16 mouse cellular contexts compared by ENCODE assay signal in the genomic region with DNA sequence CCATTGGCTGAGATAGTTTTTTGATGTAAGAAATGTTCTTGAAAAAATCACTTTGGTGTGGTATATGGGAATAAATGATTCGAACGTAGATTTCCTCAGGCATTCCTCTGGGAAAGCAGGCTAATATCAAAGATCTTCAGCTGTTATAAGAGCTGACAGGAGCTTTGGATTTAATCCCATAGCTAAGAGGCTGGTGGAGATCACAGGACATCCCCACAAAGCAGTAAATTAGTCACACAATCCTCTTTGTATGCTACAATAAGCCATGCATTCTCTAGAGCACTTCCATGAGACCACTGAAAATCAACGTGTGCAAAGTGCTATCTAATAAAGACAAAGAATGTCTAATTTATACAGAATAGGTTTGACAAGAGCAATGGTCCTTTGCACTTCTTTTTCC.
"Had no signal": no experiment of that assay in that cellular context is flagged by ENCODE, and none has a peak within 500 bp of the region (broad histone marks: within the 10 kb centered on the region; RNA-seq: fewer than 3 reads in every experiment).

No protein-coding gene starts in this region.

- H3K36me3 ChIP-seq: limb, embryonic 10.5 days; liver, embryonic 15.5 days; neural tube, embryonic 15.5 days had no signal

- H3K27ac ChIP-seq: kidney, postnatal 0 days; limb, embryonic 10.5 days; liver, embryonic 15.5 days; neural tube, embryonic 15.5 days had no signal

- H3K4me1 ChIP-seq: limb, embryonic 10.5 days; liver, embryonic 15.5 days; neural tube, embryonic 15.5 days had no signal

- H3K9me3 ChIP-seq: limb, embryonic 10.5 days; liver, embryonic 15.5 days; neural tube, embryonic 15.5 days had no signal

- DNase-seq: kidney, adult 11 months; kidney, adult 9 months; kidney, postnatal 36 days; lung, adult 2 months; lung, postnatal 4 days; right cerebral cortex, postnatal 4 days; spleen, adult 18-20 months; thymus, adult 2 months; thymus, postnatal 25 days had no signal

- H3K4me3 ChIP-seq: limb, embryonic 10.5 days; liver, embryonic 15.5 days; myocyte; neural tube, embryonic 15.5 days had no signal

- ATAC-seq: lung, postnatal 0 days had no signal

- H3K4me2 ChIP-seq: liver, embryonic 11.5 days; liver, embryonic 15.5 days; neural tube, embryonic 15.5 days had no signal

- H3K9ac ChIP-seq: liver, embryonic 15.5 days; neural tube, embryonic 15.5 days had no signal

- H3K27me3 ChIP-seq: liver, embryonic 15.5 days; neural tube, embryonic 15.5 days had no signal
